Comparison of ENCODE assay signal across 8 mouse cellular contexts in genomic region chr14:72602521-72603193, GRCm38 (mm10).
DNase-seq lines count a peak whose midpoint lies in the region; ATAC-seq and TF ChIP-seq lines count a peak whose summit lies in the region.

No protein-coding gene starts in this region.

- H3K27ac ChIP-seq in heart, embryonic 13.5 days (replicated peaks), result peak overlapping the region; percentile 81
- peak overlapping the region; percentile 51 for H3K27ac ChIP-seq in kidney, postnatal 0 days
- peak overlapping the region; percentile 69 for H3K27ac ChIP-seq in liver, adult 2 months (replicated peaks; ENCODE audit: insufficient read depth, low read depth, low read length)

- TF ChIP-seq CTCF in kidney, postnatal 0 days (IDR thresholded peaks at IDR 0.05; ENCODE audit: low read depth), result no peak
- TF ChIP-seq CTCF in liver, adult 2 months (IDR thresholded peaks at IDR 0.05; ENCODE audit: low read depth, low read length), result no peak

- peak overlapping the region; percentile 80 for H3K4me2 ChIP-seq in heart, embryonic 13.5 days
- peak overlapping the region; percentile 59 for H3K4me2 ChIP-seq in kidney, postnatal 0 days (ENCODE audit: low read length)

- peak; percentile 13 to 49 for DNase-seq in CD8-positive naive resting alpha-beta T cell, adult 2 months (ENCODE audit: low read depth in 2 of 2, low spot score in 2 of 2)
- DNase-seq in c-Kit-negative CD71-positive TER-119-positive erythroid progenitor cells, embryonic 14.5 days (ENCODE audit: low read depth, low spot score), result peak; percentile 76
- DNase-seq in fibroblast of lung, adult 2 months (ENCODE audit: low read depth), result peak; percentile 78
- peak; percentile 94 for DNase-seq in kidney, postnatal 0 days (ENCODE audit: low spot score)
- DNase-seq in liver, adult 2 months (ENCODE audit: extremely low read depth, low read depth, low spot score), result peak; percentile 96
- peak; percentile 80 to 84 for DNase-seq in spleen, postnatal 36 days (ENCODE audit: low spot score in 2 of 2)

- 4% methylated on average over 20 of the region's 20 CpGs for WGBS in heart, embryonic 13.5 days
- WGBS in kidney, postnatal 0 days, result 1% methylated on average over 20 of the region's 20 CpGs
- under 1% methylated on average over 20 of the region's 20 CpGs for WGBS in liver, adult 2 months

- peaks cover 20% of the 10 kb centered on the region; the same call in 1 of the 2 replicates for H3K79me2 ChIP-seq in liver, adult 2 months (ENCODE audit: control insufficient read depth, insufficient read depth, low read length)

- H3K36me3 ChIP-seq in heart, embryonic 13.5 days, result peaks cover 9% of the 10 kb centered on the region
- H3K36me3 ChIP-seq in kidney, postnatal 0 days (ENCODE audit: insufficient read depth, low read length), result no peaks in the 10 kb centered on the region
- H3K36me3 ChIP-seq in liver, adult 2 months (ENCODE audit: control insufficient read depth, insufficient read depth, low read length), result peaks cover 4% of the 10 kb centered on the region

- no peaks in the 10 kb centered on the region for H3K9me3 ChIP-seq in heart, embryonic 13.5 days
- H3K9me3 ChIP-seq in kidney, postnatal 0 days (replicated peaks; ENCODE audit: low read length), result no peaks in the 10 kb centered on the region

- H3K9ac ChIP-seq in heart, embryonic 13.5 days, result peak overlapping the region; percentile 79
- H3K9ac ChIP-seq in kidney, postnatal 0 days (ENCODE audit: low read depth, low read length), result peak overlapping the region; percentile 50; the same call in 1 of the 2 replicates
- H3K9ac ChIP-seq in liver, adult 2 months (ENCODE audit: low read depth, low read length), result peak overlapping the region; percentile 76

- H3K27me3 ChIP-seq in heart, embryonic 13.5 days (replicated peaks), result no peaks in the 10 kb centered on the region
- no peaks in the 10 kb centered on the region for H3K27me3 ChIP-seq in kidney, postnatal 0 days (ENCODE audit: insufficient read depth, low read length)
- H3K27me3 ChIP-seq in liver, adult 2 months (ENCODE audit: control insufficient read depth, insufficient read depth, low read length), result no peaks in the 10 kb centered on the region

- peak; percentile 73; the same call in 1 of the 2 replicates for ATAC-seq in heart, embryonic 13.5 days (ENCODE audit: extremely low read depth, insufficient number of reproducible peaks, low FRiP score, low TSS enrichment)
- peak; percentile 92 for ATAC-seq in kidney, postnatal 0 days (replicated peaks; ENCODE audit: low FRiP score, low read depth)
- peak; percentile 44; the same call in 1 of the 2 replicates for ATAC-seq in monocyte, adult 5-6 weeks (replicated peaks; ENCODE audit: insufficient number of reproducible peaks, low FRiP score, low TSS enrichment, poor library complexity, severe bottlenecking)

- H3K4me1 ChIP-seq in heart, embryonic 13.5 days, result peaks cover 19% of the 10 kb centered on the region
- H3K4me1 ChIP-seq in kidney, postnatal 0 days (replicated peaks; ENCODE audit: insufficient read depth, low read length), result peaks cover 8% of the 10 kb centered on the region; the same call in 1 of the 2 replicates
- peaks cover 28% of the 10 kb centered on the region for H3K4me1 ChIP-seq in liver, adult 2 months (ENCODE audit: control insufficient read depth, insufficient read depth, low read length)

- peak; percentile 42; the same call in 1 of the 2 replicates for TF ChIP-seq POLR2A in liver, adult 2 months (IDR thresholded peaks at IDR 0.05; ENCODE audit: extremely low read depth, insufficient read depth, low read length)

- peak overlapping the region; percentile 67 for H3K4me3 ChIP-seq in heart, embryonic 13.5 days
- peak overlapping the region; percentile 41 for H3K4me3 ChIP-seq in kidney, postnatal 0 days (replicated peaks; ENCODE audit: low read depth, low read length)
- H3K4me3 ChIP-seq in liver, adult 2 months (ENCODE audit: insufficient read depth, low read depth, low read length), result peak overlapping the region; percentile 61

Comparison
In these comparisons a context has a peak if more than half of its experiments do, and no peak if none do; other contexts are left out.
1. Peak in every context shown above with its lines: DNase-seq, ATAC-seq, H3K4me3 ChIP-seq and H3K27ac ChIP-seq.
2. DNase-seq: peak in every context shown above with its lines; median percentile 96 in liver, adult 2 months; 94 in kidney, postnatal 0 days; 82 in spleen, postnatal 36 days; 78 in fibroblast of lung, adult 2 months; 76 in c-Kit-negative CD71-positive TER-119-positive erythroid progenitor cells, embryonic 14.5 days; 31 in CD8-positive naive resting alpha-beta T cell, adult 2 months.